Mouse (Mus musculus): ENCODE data around the gene Usf1. TPM values are rescaled to one million over a fixed set of nuclear protein-coding genes. Genes with fewer than 3 reads are reported as not detected.

Gene Usf1
- polyA plus RNA-seq, 2 experiments: 15.0 to 16.9 TPM

- peaks cover 0 to 7% of the 10 kb centered on the region in 2 experiments; a peak in 1 of 4 replicates for H3K4me1 ChIP-seq (replicated peaks; ENCODE audit: control insufficient read depth in 2 of 2, insufficient read depth in 2 of 2, low read length in 1 of 2)
- H3K27ac ChIP-seq: no peak overlapping the region
- H3K36me3 ChIP-seq (replicated peaks; ENCODE audit: control insufficient read depth, insufficient read depth, low read depth): no peaks in the 10 kb centered on the region
- no peak overlapping the region for H3K4me2 ChIP-seq (ENCODE audit: low read depth)
- peaks cover 7% of the 10 kb centered on the region; the same call in 1 of the 2 replicates for H3K27me3 ChIP-seq (ENCODE audit: control insufficient read depth, insufficient read depth, low read length)
- DNase-seq (ENCODE audit: low read depth in 3 of 3, low spot score in 3 of 3): no peak
- WGBS (ENCODE audit: insufficient replicate concordance): 62% methylated on average over 9 of the region's 9 CpGs
- ATAC-seq (ENCODE audit: insufficient read depth): no peak
- H3K9ac ChIP-seq (replicated peaks): no peak overlapping the region
- TF ChIP-seq CTCF (IDR thresholded peaks at IDR 0.05; ENCODE audit: low read depth): peak; percentile 48; the same call in 1 of the 2 replicates
- TF ChIP-seq EP300 (IDR thresholded peaks at IDR 0.05; ENCODE audit: low read depth): no peak
- H3K4me3 ChIP-seq (ENCODE audit: insufficient read depth in 1 of 2, low read depth in 2 of 2, low read length in 2 of 2): no peak overlapping the region
- no peaks in the 10 kb centered on the region for H3K9me3 ChIP-seq (ENCODE audit: control insufficient read depth, low read length)
Observed at GRCm38 (mm10) chr1:171385171-171385570, 25.9 kb upstream of the Usf1 start.

- H3K9ac ChIP-seq (replicated peaks): no peak overlapping the region
- H3K4me1 ChIP-seq (replicated peaks; ENCODE audit: control insufficient read depth in 2 of 2, insufficient read depth in 2 of 2, low read length in 1 of 2): peaks cover 0 to 7% of the 10 kb centered on the region in 2 experiments; a peak in 1 of 4 replicates
- H3K27ac ChIP-seq: no peak overlapping the region
- 40% methylated on average over 6 of the region's 6 CpGs for WGBS (ENCODE audit: insufficient replicate concordance)
- H3K9me3 ChIP-seq (ENCODE audit: control insufficient read depth, low read length): no peaks in the 10 kb centered on the region
- no peaks in the 10 kb centered on the region for H3K27me3 ChIP-seq (ENCODE audit: control insufficient read depth, insufficient read depth, low read length)
- H3K4me3 ChIP-seq (ENCODE audit: insufficient read depth in 1 of 2, low read depth in 2 of 2, low read length in 2 of 2): no peak overlapping the region
- H3K4me2 ChIP-seq (ENCODE audit: low read depth): no peak overlapping the region
- no peaks in the 10 kb centered on the region for H3K36me3 ChIP-seq (replicated peaks; ENCODE audit: control insufficient read depth, insufficient read depth, low read depth)
- ATAC-seq (ENCODE audit: insufficient read depth) (no peak), DNase-seq (ENCODE audit: low read depth in 3 of 3, low spot score in 3 of 3) (no peak)
- TF ChIP-seq EP300 (IDR thresholded peaks at IDR 0.05; ENCODE audit: low read depth): no peak
- TF ChIP-seq CTCF (IDR thresholded peaks at IDR 0.05; ENCODE audit: low read depth): peak; percentile 43; the same call in 1 of the 2 replicates
Observed at GRCm38 (mm10) chr1:171387099-171387498, 24.0 kb upstream of the Usf1 start.

- Histone ChIP-seq H3K9ac (replicated peaks) (0 out of 2 replicates have a peak within 1 kb of the TSS, but pooled peaks have one; percentile 4), H3K4me1 (replicated peaks; ENCODE audit: control insufficient read depth in 2 of 2, insufficient read depth in 2 of 2, low read length in 1 of 2) (peaks cover 0 to 7% of the 10 kb centered on the region in 2 experiments; a peak in 1 of 4 replicates), H3K4me2 (ENCODE audit: low read depth) (peak within 1 kb of the TSS; percentile 48), H3K27me3 (ENCODE audit: control insufficient read depth, insufficient read depth, low read length) (no peaks in the 10 kb centered on the region), H3K9me3 (ENCODE audit: control insufficient read depth, low read length) (no peaks in the 10 kb centered on the region), H3K4me3 (ENCODE audit: insufficient read depth in 1 of 2, low read depth in 2 of 2, low read length in 2 of 2) (peak within 1 kb of the TSS; percentile 32 to 52), H3K27ac (no peak within 1 kb of the TSS), H3K36me3 (replicated peaks; ENCODE audit: control insufficient read depth, insufficient read depth, low read depth) (no peaks in the 10 kb centered on the region)
- TF ChIP-seq EP300 (IDR thresholded peaks at IDR 0.05; ENCODE audit: low read depth) (no peak), CTCF (IDR thresholded peaks at IDR 0.05; ENCODE audit: low read depth) (no peak)
- ATAC-seq (ENCODE audit: insufficient read depth): peak; percentile 67
- DNase-seq (ENCODE audit: low read depth in 3 of 3, low spot score in 3 of 3): peak; percentile 28 to 53 (median 39)
- 20% methylated on average over 15 of the region's 15 CpGs for WGBS (ENCODE audit: insufficient replicate concordance)
Observed at GRCm38 (mm10) chr1:171388376-171389102, 22.6 kb upstream of the Usf1 start, which contains the start of gene Arhgap30. Gene Arhgap30, plus strand, starts transcription at chr1:171388954.

GRCm38 (mm10) chr1:171390101-171390500, 21.0 kb upstream of the Usf1 start:
- no peaks in the 10 kb centered on the region for H3K36me3 ChIP-seq (replicated peaks; ENCODE audit: control insufficient read depth, insufficient read depth, low read depth)
- no peak overlapping the region for H3K9ac ChIP-seq (replicated peaks)
- no peaks in the 10 kb centered on the region for H3K27me3 ChIP-seq (ENCODE audit: control insufficient read depth, insufficient read depth, low read length)
- H3K27ac ChIP-seq: no peak overlapping the region
- H3K9me3 ChIP-seq (ENCODE audit: control insufficient read depth, low read length): no peaks in the 10 kb centered on the region
- peak; percentile 22 to 31 (median 22) for DNase-seq (ENCODE audit: low read depth in 3 of 3, low spot score in 3 of 3)
- H3K4me3 ChIP-seq (ENCODE audit: insufficient read depth in 1 of 2, low read depth in 2 of 2, low read length in 2 of 2): peak overlapping the region; percentile 32 to 52; a peak in 3 of 4 replicates
- no peak for TF ChIP-seq EP300 (IDR thresholded peaks at IDR 0.05; ENCODE audit: low read depth)
- no peak for TF ChIP-seq CTCF (IDR thresholded peaks at IDR 0.05; ENCODE audit: low read depth)
- peak overlapping the region; percentile 20 for H3K4me2 ChIP-seq (ENCODE audit: low read depth)
- WGBS (ENCODE audit: insufficient replicate concordance): 20% methylated on average over 4 of the region's 4 CpGs
- peaks cover 0 to 7% of the 10 kb centered on the region in 2 experiments; a peak in 1 of 4 replicates for H3K4me1 ChIP-seq (replicated peaks; ENCODE audit: control insufficient read depth in 2 of 2, insufficient read depth in 2 of 2, low read length in 1 of 2)
- peak; percentile 48 for ATAC-seq (ENCODE audit: insufficient read depth)

GRCm38 (mm10) chr1:171401821-171402220, 9.3 kb upstream of the Usf1 start:
- 83% methylated on average over 4 of the region's 4 CpGs for WGBS (ENCODE audit: insufficient replicate concordance)
- DNase-seq (ENCODE audit: low read depth in 3 of 3, low spot score in 3 of 3): no peak
- no peak overlapping the region for H3K4me2 ChIP-seq (ENCODE audit: low read depth)
- H3K27me3 ChIP-seq (ENCODE audit: control insufficient read depth, insufficient read depth, low read length): no peaks in the 10 kb centered on the region
- no peak for ATAC-seq (ENCODE audit: insufficient read depth)
- no peaks in the 10 kb centered on the region for H3K4me1 ChIP-seq (replicated peaks; ENCODE audit: control insufficient read depth in 2 of 2, insufficient read depth in 2 of 2, low read length in 1 of 2)
- no peak overlapping the region for H3K4me3 ChIP-seq (ENCODE audit: insufficient read depth in 1 of 2, low read depth in 2 of 2, low read length in 2 of 2)
- no peak overlapping the region for H3K9ac ChIP-seq (replicated peaks)
- no peak overlapping the region for H3K27ac ChIP-seq
- H3K36me3 ChIP-seq (replicated peaks; ENCODE audit: control insufficient read depth, insufficient read depth, low read depth): no peaks in the 10 kb centered on the region
- H3K9me3 ChIP-seq (ENCODE audit: control insufficient read depth, low read length): no peaks in the 10 kb centered on the region
- no peak for TF ChIP-seq EP300 (IDR thresholded peaks at IDR 0.05; ENCODE audit: low read depth)
- no peak for TF ChIP-seq CTCF (IDR thresholded peaks at IDR 0.05; ENCODE audit: low read depth)
